Mouse (Mus musculus): ENCODE measurements around the gene Cfap54. TPM values are rescaled to one million over a fixed set of nuclear protein-coding genes. Genes with fewer than 3 reads are reported as not detected.

Cfap54 gene
- polyA plus RNA-seq (2012; ENCODE audit: insufficient read depth, insufficient read length, low replicate concordance, missing spikeins) = not detected in 2 replicates

DNA sequence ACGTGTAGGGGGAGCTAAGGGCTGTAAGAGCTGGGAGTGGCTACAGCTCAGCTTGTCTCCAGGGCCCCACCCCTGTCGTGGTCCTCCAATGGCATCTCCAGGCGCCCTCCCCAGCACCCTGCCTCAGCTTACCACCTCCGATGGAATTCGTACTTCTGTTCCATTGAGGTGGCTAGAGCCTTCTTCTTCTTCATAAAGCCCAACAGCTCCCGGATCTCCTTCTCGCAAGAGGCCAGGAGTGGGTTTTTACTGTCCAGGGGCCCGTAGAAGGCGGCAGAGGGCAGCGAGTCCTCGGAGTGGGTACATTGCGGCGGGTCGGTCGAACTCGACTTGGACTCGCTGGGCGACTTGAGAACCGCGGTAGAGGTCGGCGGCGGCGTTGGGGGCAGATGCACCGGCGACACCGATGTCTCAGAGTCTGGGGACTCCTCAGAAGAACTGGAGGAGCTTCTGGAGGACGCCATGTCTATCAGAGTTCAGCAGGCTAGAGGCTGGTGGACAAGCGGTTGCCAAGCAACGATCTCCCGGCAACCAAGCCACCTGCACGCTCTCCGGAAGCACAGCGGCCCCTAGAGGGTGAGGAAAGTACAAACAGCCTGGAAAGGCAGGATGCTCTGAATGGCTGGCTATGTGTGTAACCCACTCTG lies at the start of gene Cfap54:
Gene Cfap54, minus strand, starts transcription at position 486 of the 647 bp plus-strand sequence.
- WGBS = 1% methylated on average over 34 of the region's 34 CpGs
- Histone ChIP-seq H3K4me3 (ENCODE audit: insufficient read depth, low read depth, low read length) (peak within 1 kb of the TSS; percentile 73), H3K4me1 (ENCODE audit: control insufficient read depth, insufficient read depth, low read length) (0 out of 2 replicates have a peak, but pooled peaks cover 6% of the 10 kb centered on the region), H3K27ac (ENCODE audit: insufficient read depth, low read depth, low read length) (no peak within 1 kb of the TSS)
- TF ChIP-seq CTCF (IDR thresholded peaks at IDR 0.05; ENCODE audit: insufficient read depth, low read depth, low read length) (peak; percentile 68; the same call in 1 of the 2 replicates), POLR2A (IDR thresholded peaks at IDR 0.05; ENCODE audit: insufficient read depth, low read depth, low read length) (peak; percentile 31; the same call in 1 of the 2 replicates)

DNA sequence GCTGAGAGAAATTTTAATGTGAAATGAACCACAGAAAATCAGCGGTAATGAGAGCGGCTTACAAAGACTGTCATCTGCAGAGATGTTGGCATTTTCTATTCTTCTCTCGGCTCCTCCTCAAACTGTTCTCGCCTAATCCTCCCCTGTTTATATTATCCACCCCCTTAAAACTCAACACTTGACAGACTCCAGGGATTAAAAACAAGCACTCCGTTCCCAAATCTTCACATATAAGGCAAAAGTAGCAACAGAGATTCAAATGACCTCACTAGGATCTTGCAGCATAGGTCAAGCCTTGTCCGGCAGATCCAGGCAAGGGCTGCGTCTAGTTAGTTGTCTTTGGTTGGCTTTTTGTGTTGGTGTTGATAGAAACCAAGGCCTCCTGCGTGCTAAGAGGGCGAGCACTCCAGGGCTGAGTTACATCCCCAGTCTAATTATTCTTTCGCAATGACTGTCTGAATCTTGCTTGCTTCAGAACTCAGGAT lies 49.1 kb upstream of the Cfap54 start:
- Histone ChIP-seq H3K4me1 (ENCODE audit: control insufficient read depth, insufficient read depth, low read length) (peaks cover 8% of the 10 kb centered on the region), H3K27ac (ENCODE audit: insufficient read depth, low read depth, low read length) (peak overlapping the region; percentile 80), H3K4me3 (ENCODE audit: insufficient read depth, low read depth, low read length) (no peak overlapping the region)
- TF ChIP-seq CTCF (IDR thresholded peaks at IDR 0.05; ENCODE audit: insufficient read depth, low read depth, low read length) = no peak
- no peak for TF ChIP-seq POLR2A (IDR thresholded peaks at IDR 0.05; ENCODE audit: insufficient read depth, low read depth, low read length)
- WGBS = 31% methylated on average over 10 of the region's 10 CpGs

DNA sequence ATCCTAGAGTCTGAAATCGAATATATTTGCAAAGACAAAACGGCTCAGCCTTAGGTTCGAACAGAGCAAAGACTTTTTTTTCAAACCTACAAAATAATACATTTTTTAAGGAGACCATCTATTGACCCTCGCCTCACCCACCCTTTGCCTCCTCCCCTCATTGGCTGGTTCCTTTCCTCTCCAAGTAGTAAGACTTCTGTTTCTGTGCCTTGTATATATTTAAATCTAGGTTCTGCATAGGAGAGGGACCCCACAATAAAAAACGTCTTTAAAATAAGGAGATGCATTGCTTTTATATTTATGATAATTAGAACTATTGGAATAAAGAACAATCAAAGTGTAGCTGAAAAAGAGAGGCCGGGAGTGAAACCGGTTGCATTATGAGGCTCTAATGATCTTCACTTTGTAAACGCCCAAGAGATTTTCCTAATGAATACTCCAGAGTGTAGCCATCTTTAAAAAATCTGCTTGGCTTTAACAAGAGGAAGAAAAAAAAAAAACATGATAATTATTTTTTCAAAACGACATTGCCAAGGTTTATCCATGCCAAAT lies 48.6 kb upstream of the Cfap54 start:
- Histone ChIP-seq H3K4me3 (ENCODE audit: insufficient read depth, low read depth, low read length) (no peak overlapping the region), H3K4me1 (ENCODE audit: control insufficient read depth, insufficient read depth, low read length) (peaks cover 8% of the 10 kb centered on the region), H3K27ac (ENCODE audit: insufficient read depth, low read depth, low read length) (peak overlapping the region; percentile 80; the same call in 1 of the 2 replicates)
- 31% methylated on average over 9 of the region's 9 CpGs for WGBS
- TF ChIP-seq CTCF (IDR thresholded peaks at IDR 0.05; ENCODE audit: insufficient read depth, low read depth, low read length) = no peak
- no peak for TF ChIP-seq POLR2A (IDR thresholded peaks at IDR 0.05; ENCODE audit: insufficient read depth, low read depth, low read length)

DNA sequence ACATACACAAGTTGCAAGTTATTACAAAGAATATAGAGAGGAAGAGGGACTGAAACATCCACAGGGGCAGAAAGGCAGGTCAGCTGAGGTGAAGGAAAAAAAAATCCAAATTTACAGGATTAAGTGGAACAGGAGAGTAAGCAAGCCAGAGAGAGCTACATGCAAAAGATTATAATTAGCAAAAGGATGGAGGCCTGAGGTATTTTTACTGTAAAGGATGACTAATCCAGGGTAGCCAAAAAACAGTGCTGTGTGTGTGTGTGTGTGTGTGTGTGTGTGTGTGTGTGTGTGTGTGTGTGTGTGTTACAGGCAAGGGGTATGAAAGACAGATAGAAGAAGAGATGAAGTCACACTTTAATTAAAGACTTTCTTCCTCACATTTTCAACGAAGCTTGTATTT lies 47.9 kb upstream of the Cfap54 start:
- TF ChIP-seq POLR2A (IDR thresholded peaks at IDR 0.05; ENCODE audit: insufficient read depth, low read depth, low read length) (no peak), CTCF (IDR thresholded peaks at IDR 0.05; ENCODE audit: insufficient read depth, low read depth, low read length) (no peak)
- 22% methylated on average over 1 of the region's 1 CpGs for WGBS
- Histone ChIP-seq H3K4me3 (ENCODE audit: insufficient read depth, low read depth, low read length) (no peak overlapping the region), H3K4me1 (ENCODE audit: control insufficient read depth, insufficient read depth, low read length) (peaks cover 9% of the 10 kb centered on the region), H3K27ac (ENCODE audit: insufficient read depth, low read depth, low read length) (peak overlapping the region; percentile 78)

- Histone ChIP-seq H3K4me1 (ENCODE audit: control insufficient read depth, insufficient read depth, low read length) (peaks cover 11% of the 10 kb centered on the region), H3K27ac (ENCODE audit: insufficient read depth, low read depth, low read length) (peak overlapping the region; percentile 78), H3K4me3 (ENCODE audit: insufficient read depth, low read depth, low read length) (no peak overlapping the region)
- 49% methylated on average over 2 of the region's 2 CpGs for WGBS
- TF ChIP-seq CTCF (IDR thresholded peaks at IDR 0.05; ENCODE audit: insufficient read depth, low read depth, low read length) (no peak), POLR2A (IDR thresholded peaks at IDR 0.05; ENCODE audit: insufficient read depth, low read depth, low read length) (no peak)
Measured at GRCm38 (mm10) chr10:93128566-93128965, 47.1 kb upstream of the Cfap54 start.

- peaks cover 14% of the 10 kb centered on the region for H3K4me1 ChIP-seq (ENCODE audit: control insufficient read depth, insufficient read depth, low read length)
- WGBS = 88% methylated on average over 3 of the region's 3 CpGs
- TF ChIP-seq CTCF (IDR thresholded peaks at IDR 0.05; ENCODE audit: insufficient read depth, low read depth, low read length) = no peak
- no peak for TF ChIP-seq POLR2A (IDR thresholded peaks at IDR 0.05; ENCODE audit: insufficient read depth, low read depth, low read length)
- no peak overlapping the region for H3K4me3 ChIP-seq (ENCODE audit: insufficient read depth, low read depth, low read length)
- H3K27ac ChIP-seq (ENCODE audit: insufficient read depth, low read depth, low read length) = no peak overlapping the region
Measured at GRCm38 (mm10) chr10:93126025-93126424, 44.6 kb upstream of the Cfap54 start.

DNA sequence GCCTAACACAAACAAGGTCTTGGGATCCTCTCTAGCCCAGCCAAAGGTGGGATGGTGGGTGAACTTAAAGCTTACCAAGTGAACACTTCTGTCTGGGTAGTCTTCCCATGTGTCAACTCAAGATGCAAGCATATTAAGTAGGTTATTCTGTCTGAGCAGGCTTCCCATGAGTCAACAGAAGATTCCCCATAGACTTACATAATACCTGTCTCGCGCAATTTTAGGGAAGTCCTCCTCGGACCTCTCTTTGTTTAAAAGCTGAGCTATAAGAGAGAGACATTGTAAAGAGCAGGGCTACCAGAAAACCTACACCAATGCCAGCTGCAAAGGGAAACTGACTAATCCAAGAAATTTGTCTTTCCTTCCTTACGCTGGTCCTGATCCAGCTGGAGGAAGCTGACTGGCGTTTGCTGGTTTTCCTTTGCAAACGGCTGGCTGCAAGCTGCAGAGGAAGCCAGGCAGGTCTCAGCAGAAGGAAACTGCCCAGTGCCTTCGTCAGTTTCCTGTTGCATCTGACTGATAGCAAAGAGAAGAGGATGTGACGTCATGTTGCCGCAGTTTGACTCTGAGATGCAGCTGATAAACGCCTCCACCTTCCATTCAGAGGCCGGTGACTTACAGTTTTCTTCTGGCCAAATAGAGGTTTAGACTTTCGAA lies 42.7 kb upstream of the Cfap54 start:
- 56% methylated on average over 12 of the region's 12 CpGs for WGBS
- Histone ChIP-seq H3K4me1 (ENCODE audit: control insufficient read depth, insufficient read depth, low read length) (peaks cover 11% of the 10 kb centered on the region), H3K4me3 (ENCODE audit: insufficient read depth, low read depth, low read length) (no peak overlapping the region), H3K27ac (ENCODE audit: insufficient read depth, low read depth, low read length) (no peak overlapping the region)
- TF ChIP-seq POLR2A (IDR thresholded peaks at IDR 0.05; ENCODE audit: insufficient read depth, low read depth, low read length) = no peak
- no peak for TF ChIP-seq CTCF (IDR thresholded peaks at IDR 0.05; ENCODE audit: insufficient read depth, low read depth, low read length)

- Histone ChIP-seq H3K27ac (ENCODE audit: insufficient read depth, low read depth, low read length) (no peak overlapping the region), H3K4me3 (ENCODE audit: insufficient read depth, low read depth, low read length) (no peak overlapping the region), H3K4me1 (ENCODE audit: control insufficient read depth, insufficient read depth, low read length) (peaks cover 8% of the 10 kb centered on the region)
- 59% methylated on average over 4 of the region's 4 CpGs for WGBS
- no peak for TF ChIP-seq POLR2A (IDR thresholded peaks at IDR 0.05; ENCODE audit: insufficient read depth, low read depth, low read length)
- TF ChIP-seq CTCF (IDR thresholded peaks at IDR 0.05; ENCODE audit: insufficient read depth, low read depth, low read length) = no peak
Measured at GRCm38 (mm10) chr10:93123310-93123709, 41.9 kb upstream of the Cfap54 start.
